Mouse (Mus musculus) adipocyte (in vitro differentiated cells): ENCODE measurements around the gene Trim63.

ENCODE experiments used
- DNase-seq: peaks from one replicate; pipeline ENCODE4 v3.0.0-alpha.2; 2016; ENCODE audit warnings: low spot score

Trim63 gene

DNA sequence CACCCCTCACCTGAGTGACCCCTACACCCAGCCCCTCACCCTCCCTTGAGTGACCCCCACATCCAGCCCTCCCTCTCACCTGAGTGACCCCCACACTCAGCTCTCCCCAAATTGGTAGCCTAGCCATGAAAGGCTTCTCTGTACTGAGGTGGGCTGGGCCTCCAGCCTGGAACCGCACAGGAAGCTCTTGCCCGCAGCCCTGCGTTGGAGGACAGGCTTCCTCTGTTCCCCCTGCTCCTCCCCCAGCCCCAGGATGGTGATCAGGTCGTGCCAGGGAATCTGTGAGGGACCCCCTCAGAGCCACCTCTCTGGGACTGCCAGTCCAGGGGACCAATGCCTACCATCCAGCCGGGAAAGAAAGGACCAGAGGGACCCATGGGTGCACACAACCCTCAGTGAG, 50.4 kb downstream of the Trim63 start:
- DNase-seq = no peak

DNA sequence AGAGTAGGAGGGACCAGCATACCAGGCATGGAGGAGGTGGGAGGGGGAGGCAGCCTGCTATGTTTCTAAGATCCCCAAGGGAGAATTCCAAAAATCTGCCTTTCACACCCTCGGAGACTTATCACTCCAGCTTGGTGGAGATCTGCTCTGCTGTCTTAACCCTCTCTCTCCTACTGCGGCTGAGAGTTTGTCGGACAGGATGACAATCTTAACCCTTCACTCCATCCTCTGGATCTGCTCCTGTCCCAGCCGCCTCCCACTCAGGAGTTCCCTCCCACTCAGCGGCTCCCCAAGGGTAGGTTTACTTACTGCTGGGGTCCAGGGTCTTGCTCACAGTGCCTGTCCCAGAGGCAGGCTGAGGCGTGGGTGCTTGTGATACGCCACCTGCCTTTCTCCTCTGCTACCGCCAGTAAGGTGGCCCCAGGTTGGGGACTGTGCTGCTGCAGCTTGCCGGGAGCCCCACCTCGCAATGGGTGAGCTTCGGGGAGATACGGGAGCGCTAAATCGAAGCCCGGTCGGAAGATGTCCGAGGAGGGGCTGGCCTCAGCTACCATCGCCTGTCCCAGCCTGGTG, 55.8 kb downstream of the Trim63 start:
- DNase-seq = no peak

DNA sequence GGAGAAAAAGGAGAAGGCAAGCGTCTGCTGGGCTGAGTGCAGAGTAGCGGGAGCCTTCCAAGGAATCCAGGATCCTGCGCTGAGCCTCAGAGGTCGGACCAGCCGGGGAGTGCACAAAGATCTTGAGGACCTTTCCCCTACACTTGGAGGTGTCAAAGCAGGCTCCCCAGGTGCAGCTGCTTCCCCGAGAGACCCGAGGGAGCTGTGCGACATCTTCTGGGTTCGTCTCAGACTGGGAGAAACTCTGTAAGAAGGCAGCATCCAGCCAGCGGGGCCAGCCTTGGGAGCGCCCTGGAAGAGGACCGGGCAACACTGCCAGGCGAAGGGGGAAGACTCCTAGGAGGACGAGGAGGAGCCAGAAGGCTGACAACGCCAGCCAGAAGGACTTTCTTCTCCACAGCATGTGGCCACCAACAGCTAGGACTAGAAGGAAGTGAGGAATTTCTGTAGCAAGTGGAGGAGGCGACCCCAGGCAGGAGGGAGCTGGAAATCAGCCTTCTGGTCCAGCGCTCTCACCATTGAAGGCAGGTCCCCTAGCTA, 56.5 kb downstream of the Trim63 start:
- DNase-seq = no peak

DNA sequence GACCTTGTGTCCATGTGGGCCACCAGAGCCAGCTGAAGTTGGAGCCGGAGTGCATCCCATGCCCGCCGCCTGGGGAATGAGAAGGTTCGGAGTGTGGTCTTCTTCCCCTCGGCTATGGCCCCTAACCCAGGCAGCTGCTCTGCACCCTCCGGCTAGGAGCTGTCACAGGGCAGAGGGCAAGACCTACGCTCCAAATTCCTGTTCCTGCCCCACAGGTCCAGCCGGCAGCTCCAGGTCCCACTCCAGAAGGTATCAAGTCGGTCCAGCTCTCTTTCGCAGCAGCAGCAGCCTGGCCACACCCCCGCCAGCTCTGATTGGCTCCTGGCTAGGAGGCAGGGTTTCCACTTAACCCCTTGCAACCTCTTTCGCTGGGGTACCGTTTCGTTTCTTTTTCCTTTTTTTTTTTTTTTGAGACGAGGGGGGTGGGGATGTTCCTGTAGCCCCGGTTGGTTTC, 57.4 kb downstream of the Trim63 start:
- peak; percentile 40 for DNase-seq

DNA sequence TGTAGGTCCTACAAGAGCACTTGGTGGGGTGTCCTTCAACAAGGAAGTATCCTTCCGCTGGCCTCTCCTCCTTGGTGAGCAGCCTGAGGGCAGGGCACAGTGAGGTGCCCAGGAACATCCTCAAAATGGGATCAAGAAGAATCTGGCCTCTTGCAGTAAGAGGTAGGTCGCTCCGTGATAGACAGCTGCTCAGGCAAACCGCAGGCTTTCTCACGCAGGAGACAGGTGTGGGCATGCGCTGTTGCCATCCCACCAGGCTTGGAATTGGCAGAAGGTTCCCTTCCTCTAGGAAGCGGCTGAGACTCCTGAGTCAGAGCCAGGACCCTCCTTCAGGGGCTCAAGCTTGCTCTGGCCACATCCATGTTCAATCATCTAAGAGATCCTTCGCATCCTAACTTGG, 58.4 kb downstream of the Trim63 start:
- no peak for DNase-seq

DNA sequence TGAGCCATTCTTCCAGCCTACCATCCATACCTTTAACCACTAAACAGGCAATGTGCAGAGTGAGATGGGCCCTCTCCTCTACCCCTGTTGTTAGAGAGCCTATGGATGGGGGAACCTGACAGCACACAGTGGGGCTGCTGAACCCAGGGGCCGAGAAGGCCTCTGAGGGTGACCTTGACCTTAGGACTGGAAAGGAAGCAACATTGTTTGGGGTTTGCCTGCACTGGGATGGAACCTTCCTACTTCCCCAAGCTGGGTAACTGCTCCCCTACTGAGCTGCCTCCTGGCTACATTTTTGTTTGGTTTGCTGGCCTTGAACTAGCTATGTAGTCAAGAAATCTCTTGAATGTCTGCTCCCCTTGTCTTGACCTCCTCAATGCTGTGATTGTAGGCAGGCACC, 59.4 kb downstream of the Trim63 start:
- no peak for DNase-seq

DNA sequence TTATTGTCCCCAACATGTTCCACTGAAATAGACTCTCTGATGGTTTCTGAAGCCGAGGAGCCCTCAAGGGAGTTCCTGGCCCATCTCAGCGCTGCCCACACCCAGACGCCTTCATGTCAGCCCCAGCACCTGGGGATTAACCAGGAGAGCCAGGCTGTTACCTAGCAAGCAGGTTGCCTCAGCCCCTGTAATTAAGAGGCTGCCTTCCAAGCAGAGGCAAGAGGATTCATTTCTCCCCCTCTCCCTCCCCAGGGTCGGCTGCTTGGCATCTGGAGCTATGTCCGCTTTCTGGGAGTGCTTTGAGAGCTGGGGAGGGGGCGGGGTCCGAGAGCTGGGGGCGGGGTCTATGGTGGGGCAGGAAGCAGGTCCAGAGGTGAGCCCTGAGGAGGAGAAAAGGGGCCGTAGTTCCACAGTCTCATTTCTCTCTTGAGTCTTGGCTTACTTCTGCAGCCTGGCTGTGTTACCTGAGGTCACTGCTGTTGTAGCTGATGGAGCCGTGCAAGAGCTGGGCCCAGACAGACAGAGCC, 63.2 kb downstream of the Trim63 start:
- DNase-seq = no peak
